Mouse (Mus musculus) G1E-ER4 (cell line): ENCODE measurements around the gene Slc38a1. TPM values are rescaled to one million over a fixed set of nuclear protein-coding genes. Genes with fewer than 3 reads are reported as not detected.

Experiments
- GATA1 ChIP-seq: IDR thresholded peaks from one replicate; pipeline ENCODE4 v1.8.0; 2012; ENCODE audit warnings: low read length, inconsistent platforms
- polyA plus RNA-seq: library from polyadenylated mRNA; stranded (reverse); fragments of >175 nt; gene quantifications from 2 replicates; pipeline ENCODE4 v1.2.3, GENCODE M21; 2012

Gene Slc38a1
- not detected in 2 replicates for polyA plus RNA-seq

DNA sequence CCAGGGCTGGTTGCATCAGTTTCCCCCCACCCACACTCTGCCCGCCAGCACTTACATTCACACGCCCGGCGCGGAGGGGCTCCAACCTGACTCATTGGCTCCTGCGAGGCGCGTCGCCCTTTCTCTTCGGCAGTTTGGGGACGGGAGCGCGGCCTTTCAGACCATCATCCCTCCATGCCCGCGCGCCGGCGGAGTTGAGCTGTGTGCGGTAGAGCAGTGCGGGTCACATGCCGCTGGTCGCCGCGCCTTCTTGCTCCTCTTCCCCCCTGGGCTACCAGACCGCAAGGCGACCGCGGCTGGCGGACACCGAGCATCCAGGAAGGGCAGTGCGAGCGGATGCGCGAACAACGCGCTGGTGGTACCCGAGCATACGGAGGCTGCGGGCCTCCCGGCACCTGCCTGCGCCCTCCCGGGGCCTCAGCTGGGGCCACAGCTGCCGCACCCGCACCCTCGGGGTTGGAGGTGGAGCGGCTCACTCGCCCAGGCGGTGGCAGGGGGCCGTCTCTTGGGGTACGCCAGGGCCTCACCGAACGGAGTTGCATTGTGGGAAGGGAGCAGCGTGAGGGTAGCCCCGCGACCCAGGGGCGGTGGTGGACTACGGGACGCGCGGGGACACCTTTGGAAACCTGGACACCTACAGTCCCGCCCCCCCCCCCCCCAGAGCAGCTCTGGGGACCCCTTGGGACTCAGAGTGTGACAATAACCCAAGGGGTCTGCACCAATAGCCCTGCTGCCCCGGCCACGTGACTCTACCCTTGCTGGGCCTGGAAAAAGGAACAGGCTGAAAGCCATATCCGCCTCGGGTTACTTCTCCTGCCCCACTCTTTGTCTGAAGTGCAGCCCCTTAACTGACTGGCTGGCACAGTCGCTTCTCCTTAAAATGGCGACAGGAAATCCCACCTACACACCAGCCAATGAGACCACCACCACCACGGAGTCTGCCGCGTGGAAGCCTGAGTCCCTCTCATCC, at the start of gene Slc38a1:
Gene Slc38a1 (minus strand): TSS at position 478 of the 970 bp plus-strand sequence.
- no peak for TF ChIP-seq GATA1

DNA sequence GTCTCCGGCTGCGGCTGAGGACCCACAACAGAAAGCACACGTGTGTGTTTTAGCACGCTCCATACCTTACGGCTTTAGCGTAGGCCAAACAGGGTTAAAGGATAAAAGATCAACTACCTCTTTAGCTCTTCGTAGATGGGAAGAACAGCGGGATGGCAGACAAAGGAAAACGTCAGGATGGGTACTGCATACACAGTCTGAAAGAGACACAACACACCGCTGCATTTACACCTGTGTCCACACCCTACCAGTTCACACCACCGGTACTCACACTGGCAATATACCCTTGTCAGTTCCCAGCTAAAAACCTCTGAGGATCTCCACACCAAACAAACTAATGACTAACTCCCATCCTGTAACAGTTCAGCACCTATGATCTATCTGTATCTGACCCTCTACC, 49.7 kb upstream of the Slc38a1 start:
- TF ChIP-seq GATA1, result no peak

DNA sequence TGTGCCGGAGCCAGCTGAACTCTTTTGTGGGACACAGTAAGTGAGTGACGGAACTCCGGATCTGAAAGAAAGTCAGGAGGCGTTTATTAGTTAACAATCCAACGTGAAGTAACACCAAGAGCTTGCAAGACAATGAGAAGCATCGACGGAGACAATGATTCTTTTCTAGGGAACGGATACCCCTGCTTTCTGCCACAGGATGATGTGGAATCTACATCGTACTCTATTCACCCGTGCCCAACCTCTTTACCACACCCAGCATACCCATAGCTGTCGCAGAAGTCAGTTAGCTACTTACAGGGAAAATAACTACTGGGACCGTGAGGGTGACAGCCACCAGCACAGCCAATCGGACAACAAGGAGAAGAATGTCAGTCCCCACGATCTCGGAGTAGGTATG, 48.7 kb upstream of the Slc38a1 start:
- no peak for TF ChIP-seq GATA1

DNA sequence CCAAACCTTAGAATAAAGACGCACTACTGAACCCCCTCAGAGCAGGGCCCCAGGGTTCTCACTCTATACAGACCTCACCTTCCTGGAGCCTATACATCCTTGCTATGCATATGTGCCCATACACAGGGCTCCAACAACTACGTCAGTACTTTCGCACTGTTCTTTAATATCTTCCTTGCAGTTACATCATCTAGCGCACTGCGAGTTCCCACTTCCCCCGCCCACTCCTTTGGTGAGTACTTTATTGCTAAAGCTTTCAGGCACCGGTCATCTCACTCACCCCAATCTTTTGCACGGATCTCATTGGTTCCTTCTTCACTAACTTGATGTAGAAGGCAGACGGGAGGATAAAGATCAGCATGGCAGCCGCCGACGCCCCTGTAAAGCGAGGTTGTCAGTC, 48.1 kb upstream of the Slc38a1 start:
- TF ChIP-seq GATA1, result no peak

DNA sequence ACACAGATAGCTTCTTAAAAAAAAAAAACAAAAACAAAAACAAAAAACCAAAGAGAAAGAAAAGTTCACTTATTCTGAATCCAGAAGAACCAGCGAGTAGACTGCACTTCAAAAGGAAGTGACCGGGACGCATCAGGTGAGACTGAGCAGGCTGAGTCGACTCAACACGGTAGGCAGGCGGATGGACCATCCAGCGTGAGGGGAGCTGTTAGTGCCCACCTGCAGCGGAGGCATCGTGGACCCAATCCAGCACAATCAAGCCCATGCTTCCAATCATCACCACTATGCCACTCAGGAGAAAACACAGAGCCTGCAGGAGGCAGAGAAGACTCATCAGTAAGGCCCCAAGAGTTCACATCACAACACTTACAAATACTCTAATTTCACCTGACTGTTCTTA, 47.2 kb upstream of the Slc38a1 start:
- no peak for TF ChIP-seq GATA1

DNA sequence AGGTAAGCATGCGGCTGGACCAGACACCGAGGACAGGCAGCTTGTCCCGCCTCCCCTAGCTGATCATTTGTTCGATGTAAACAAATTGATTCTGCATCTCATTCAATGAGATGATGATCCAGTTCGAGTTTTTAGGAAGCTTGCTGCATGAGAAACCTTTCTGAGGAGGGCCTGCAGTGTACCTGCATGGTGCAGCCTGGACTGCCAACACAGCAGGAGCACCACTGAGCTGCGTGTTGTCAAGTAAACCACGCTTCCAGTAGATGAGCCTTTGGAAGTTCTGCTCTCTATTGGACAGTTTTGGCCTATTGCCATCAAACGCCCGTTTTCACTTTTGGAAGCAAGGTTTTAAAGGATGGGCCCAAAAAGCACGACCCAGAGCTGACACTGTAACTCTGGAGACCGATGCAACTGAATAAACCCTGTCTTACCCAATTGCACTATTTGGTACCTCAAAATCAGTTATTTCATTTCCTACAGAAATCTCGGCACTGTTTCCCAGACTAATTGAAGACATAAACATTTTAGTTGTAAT, 46.1 kb upstream of the Slc38a1 start:
- no peak for TF ChIP-seq GATA1

DNA sequence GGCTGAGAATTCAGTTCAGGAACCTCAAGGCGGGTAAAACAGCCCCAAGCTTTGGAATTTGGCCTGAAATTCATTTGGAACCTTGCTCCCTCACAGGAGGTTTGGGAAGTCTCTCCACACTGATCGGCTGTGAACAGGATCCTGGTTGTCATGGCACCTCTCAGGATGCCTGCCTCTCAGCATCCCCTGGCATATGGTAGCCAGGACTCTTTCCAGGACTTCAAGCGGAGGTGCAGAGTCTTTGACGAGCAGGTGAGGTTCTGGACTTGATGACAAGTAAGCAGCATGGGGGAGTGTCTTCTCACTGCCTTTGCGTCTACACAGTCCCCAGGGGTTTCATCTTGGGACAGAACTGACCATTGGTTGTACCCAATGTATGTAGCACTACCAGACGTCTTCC, 45.3 kb upstream of the Slc38a1 start:
- TF ChIP-seq GATA1, result no peak

DNA sequence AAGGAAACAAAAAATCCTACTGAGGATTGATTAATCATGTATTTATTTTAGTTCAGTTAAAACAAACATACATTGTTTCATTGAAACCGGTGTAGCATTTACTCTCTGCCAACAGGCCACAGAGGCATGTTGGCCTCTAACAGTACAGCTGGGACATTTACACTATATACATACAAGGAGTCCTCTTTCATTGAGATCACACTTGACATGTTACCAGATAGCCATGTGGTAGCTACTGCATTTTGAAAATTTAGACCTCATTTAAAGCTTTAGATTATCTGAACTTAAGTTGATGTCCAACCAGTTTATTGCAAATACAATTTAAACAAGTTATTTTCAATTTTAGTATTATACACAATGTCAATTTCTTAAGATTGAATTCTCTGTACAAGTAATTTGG, 44.7 kb upstream of the Slc38a1 start:
- no peak for TF ChIP-seq GATA1

DNA sequence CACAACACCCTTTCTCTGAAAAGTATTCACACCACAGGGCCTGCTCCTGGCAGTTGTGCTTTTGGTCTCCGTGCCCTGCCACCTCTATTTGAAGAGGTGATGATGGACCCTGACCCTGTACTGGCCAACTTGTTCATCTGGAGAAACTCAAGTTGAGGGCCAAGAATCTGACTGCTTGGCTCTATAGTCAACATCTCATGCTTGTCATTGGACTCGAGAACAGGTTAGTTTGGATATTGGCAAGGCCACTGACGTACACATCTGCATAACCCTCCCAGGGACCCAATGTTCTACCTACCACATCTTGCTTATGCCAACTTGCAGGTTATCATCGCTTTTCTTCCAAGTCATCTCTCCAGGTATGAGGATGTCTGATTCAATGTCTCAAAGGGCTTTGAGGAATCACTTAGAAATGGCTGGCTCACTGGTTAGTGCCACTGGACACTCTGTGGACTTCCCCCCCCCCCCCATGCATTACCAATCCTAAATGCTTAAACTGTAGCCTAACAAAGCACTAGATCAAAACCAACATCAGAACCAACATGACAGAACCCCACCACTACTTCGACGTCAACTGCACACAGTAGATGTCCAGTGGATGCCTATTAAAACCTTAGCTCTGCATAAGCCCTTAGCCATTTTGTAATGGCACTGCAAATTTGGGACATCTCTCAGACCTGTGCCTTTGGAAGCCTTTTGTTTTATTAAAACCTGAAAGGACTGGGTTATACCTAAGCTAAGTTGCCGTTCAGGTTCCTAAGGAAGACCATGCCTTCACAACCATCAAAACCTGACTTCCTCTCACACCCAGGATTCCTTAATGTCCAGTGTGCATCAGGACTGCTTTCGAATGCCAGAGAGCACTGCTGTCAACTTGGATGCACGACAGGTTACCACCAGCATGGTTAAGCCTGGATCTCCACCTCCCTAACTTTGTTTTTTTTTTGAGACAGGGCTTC, 43.8 kb upstream of the Slc38a1 start:
- no peak for TF ChIP-seq GATA1

DNA sequence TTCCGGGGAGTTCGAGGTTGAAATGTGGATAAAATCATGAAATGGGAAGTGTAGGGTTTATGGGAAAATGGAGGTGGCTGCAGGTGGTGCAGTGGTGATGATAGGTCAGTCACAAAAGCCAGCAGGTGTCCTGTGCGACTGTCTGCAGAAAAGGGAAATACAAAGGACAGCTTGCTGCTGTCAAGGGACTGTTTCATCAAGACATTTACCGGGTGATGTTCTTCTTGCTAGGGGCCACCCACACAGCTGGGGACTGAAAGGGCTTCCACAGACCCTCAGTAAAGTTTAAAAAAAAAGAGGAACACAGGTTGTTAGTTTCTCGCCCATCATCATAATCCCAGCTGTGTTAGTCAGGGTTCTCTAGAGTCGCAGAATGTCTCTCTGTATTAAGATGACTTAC, 42.6 kb upstream of the Slc38a1 start:
- TF ChIP-seq GATA1, result no peak

DNA sequence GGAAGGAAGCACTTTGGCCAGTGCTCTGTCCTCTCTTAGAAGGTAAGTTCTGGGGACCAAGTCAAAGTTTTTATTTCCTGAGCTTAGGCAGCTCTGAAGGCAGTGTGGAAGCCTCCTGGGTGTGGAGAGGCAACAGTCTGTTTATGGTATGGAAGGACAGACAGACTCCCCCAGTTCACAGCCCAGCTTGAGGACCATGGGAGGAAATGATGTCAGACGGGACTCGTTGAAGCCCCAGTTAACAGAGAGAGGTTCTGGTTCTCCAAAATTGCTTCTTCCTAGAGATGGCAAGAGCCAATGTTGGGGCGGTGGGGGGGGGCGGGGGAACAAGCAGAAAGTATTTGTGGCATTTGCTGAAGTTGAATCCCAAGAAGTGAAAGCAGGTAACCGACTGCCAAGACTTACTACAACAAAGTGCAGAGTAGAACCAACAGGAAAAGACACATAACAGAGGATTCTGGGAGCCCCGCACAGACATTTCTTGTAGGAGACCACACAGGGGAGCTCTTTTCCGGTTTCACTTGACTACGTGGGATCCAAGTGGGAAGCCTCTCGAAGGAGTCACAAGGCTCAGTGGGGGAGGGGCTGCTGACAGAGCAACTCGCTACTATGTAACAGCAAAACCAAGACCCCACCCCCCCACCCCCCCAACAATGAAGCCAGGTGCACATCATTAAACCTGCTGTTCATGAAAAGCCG, 41.6 kb upstream of the Slc38a1 start:
- TF ChIP-seq GATA1, result no peak

DNA sequence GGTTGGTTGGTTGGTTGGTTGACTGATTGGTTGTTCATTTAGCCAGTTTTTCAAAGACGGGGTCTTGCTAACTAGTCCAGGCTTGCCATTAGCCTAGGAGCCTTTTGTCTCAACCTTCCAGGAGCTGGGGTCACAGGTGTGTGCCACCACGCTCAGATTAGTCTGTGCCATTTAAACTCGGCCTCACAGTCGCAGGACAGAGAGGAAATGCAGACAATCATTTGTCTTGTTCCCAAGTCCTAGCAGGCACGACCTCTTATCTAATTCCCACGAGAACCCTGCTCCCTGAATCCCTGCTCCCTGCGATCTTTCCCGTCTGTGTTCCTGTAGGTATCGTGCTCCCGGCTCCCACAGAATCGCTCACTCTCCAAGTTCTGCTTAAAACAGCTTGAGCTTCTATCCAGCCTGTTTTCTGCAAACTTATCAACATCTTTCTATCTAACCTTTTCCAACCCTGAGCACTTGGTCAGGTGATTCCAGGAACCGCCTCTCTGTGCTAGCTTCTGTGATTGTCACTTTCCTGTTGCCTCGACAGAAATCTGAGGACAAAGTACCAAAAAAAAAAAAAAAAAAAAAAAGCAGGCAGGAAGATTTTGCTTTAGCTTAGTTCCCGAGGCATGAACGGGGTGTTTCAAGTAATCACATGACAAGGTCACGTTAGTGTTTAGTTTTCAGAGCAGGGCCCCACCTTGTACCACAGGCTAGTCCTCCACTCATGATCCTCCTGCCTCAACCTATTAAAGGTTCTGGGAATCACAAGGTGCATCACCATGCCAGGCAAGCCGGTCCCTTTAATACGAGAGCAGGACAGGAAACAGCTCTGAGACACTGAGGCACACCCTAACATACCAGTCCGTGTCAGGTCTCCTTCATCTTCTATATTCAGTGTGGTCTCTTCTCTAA, 36.4 kb upstream of the Slc38a1 start:
- TF ChIP-seq GATA1, result no peak

DNA sequence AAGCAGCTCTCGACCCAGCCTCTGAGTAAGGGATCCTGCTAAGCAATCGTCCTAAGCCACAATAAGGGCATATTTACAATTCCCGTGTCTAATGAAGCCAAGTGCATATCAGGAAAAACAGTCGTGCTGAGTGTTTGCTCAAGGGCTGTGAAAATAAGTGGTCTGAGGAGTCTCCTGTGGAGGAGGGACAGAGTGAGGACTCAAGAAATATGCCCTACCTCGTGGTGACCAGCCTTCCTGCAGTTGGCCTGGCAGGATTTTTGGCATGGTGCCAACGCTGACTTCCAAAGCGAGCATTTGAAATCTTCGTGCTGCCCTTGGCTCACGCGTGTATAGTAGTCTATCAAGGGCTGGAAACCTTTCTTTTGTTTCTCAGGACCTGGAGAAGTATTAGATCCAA, 33.8 kb upstream of the Slc38a1 start:
- TF ChIP-seq GATA1, result no peak

DNA sequence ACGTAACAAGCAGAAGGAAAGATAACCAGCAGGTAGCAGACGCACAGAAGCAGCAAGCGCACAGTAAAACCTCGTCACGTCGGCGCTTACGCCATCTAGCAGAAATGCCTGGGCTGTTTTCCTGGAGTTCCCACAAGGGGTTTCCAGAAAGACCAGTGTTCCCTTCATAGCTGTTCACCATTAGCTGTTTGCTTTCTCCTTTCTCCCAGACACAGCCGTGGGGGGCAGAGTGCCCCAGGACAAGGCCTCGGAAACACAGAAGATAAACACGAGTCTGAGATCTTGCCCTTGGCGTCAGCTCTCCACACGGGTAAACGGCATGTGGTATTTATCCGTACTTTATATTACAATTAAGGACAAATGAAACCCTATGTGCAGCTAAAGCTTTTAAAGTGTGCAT, 33.0 kb upstream of the Slc38a1 start:
- no peak for TF ChIP-seq GATA1
